Mouse (Mus musculus) intestine, postnatal 0 days (tissue): ENCODE data around the gene Ankrd34c. TPM values are rescaled to one million over a fixed set of nuclear protein-coding genes. Genes with fewer than 3 reads are reported as not detected.

Experiments
- ATAC-seq: fragments of 200-750 bp; cut with Nextera tagmentation; 2 replicates; pipeline ENCODE4 v1.8.0; 2017; ENCODE audit warnings: mild to moderate bottlenecking, moderate TSS enrichment, moderate library complexity
- H3K27ac ChIP-seq: fragments of 300-500 bp; sonication (generic); 2 replicates; pipeline ENCODE4 v1.5.1; 2014; ENCODE audit warnings: mild to moderate bottlenecking, low read depth, low read length, moderate library complexity
- H3K27me3 ChIP-seq: fragments of 300-500 bp; sonication (generic); replicated peaks from 2 replicates; pipeline ENCODE4 v1.6.1; 2014; ENCODE audit warnings: low read length, mixed read lengths; ENCODE audit not compliant: control insufficient read depth, insufficient read depth
- H3K36me3 ChIP-seq: fragments of 300-500 bp; sonication (generic); 2 replicates; pipeline ENCODE4 v1.6.1; 2014; ENCODE audit warnings: mild to moderate bottlenecking, moderate library complexity; ENCODE audit not compliant: control insufficient read depth, insufficient read depth
- H3K4me1 ChIP-seq: fragments of 300-500 bp; sonication (generic); replicated peaks from 2 replicates; pipeline ENCODE4 v1.6.1; 2014; ENCODE audit warnings: antibody characterized with exemption, low read length, mixed read lengths; ENCODE audit not compliant: control insufficient read depth, insufficient read depth
- H3K4me2 ChIP-seq: fragments of 300-500 bp; sonication (generic); replicated peaks from 2 replicates; pipeline ENCODE4 v1.6.1; 2014; ENCODE audit warnings: low read depth, mild to moderate bottlenecking, moderate library complexity
- H3K4me3 ChIP-seq: fragments of 300-500 bp; sonication (generic); 2 replicates; pipeline ENCODE4 v1.5.1; 2014; ENCODE audit warnings: low read depth, low read length
- H3K9ac ChIP-seq: fragments of 300-500 bp; sonication (generic); 2 replicates; pipeline ENCODE4 v1.6.1; 2014; ENCODE audit warnings: mild to moderate bottlenecking, low read depth, low read length
- H3K9me3 ChIP-seq: fragments of 300-500 bp; sonication (generic); 2 replicates; pipeline ENCODE4 v1.6.1; 2016; ENCODE audit warnings: mixed run types; ENCODE audit not compliant: control insufficient read depth
- CTCF ChIP-seq: sonication (generic); IDR thresholded peaks from 2 replicates; pipeline ENCODE4 v1.5.1; 2016; ENCODE audit warnings: low read depth, mild to moderate bottlenecking, control low read depth, antibody characterized with exemption, moderate library complexity
- WGBS: fragments of 180-500 bp; shearing (Covaris S2); extraction: QIAGEN DNeasy Blood & Tissue Kit; methylation state at CpG from one replicate; pipeline ENCODE4 v1.1.7; 2014; 5-methylcytosine and 5-hydroxymethylcytosine counted together
- polyA plus RNA-seq: library from polyadenylated mRNA; unstranded; fragments of >200 nt; fragmentation: Nextera tagmentation; extraction: Ambion mirVana; gene quantifications from 2 replicates; pipeline ENCODE4 v1.2.1, GENCODE M21; 2015

Gene Ankrd34c
- not detected in 2 replicates for polyA plus RNA-seq

- Histone ChIP-seq H3K9ac (no peak within 1 kb of the TSS), H3K36me3 (no peaks in the 10 kb centered on the region), H3K4me2 (no peak within 1 kb of the TSS), H3K4me3 (no peak within 1 kb of the TSS), H3K27me3 (0 out of 2 replicates have a peak, but pooled peaks cover 4% of the 10 kb centered on the region), H3K27ac (no peak within 1 kb of the TSS), H3K4me1 (no peaks in the 10 kb centered on the region), H3K9me3 (no peaks in the 10 kb centered on the region)
- WGBS = 4% methylated on average over 8 of the region's 8 CpGs
- no peak for ATAC-seq
- no peak for TF ChIP-seq CTCF
Observed at GRCm38 (mm10) chr9:89738295-89738694, at the start of gene Ankrd34c. TSS of gene Ankrd34c (minus strand) at chr9:89738475.

- WGBS = 64% methylated on average over 4 of the region's 4 CpGs
- Histone ChIP-seq H3K9me3 (no peaks in the 10 kb centered on the region), H3K36me3 (no peaks in the 10 kb centered on the region), H3K27me3 (no peaks in the 10 kb centered on the region), H3K27ac (no peak overlapping the region), H3K4me1 (no peaks in the 10 kb centered on the region), H3K9ac (no peak overlapping the region), H3K4me3 (no peak overlapping the region), H3K4me2 (no peak overlapping the region)
- TF ChIP-seq CTCF = no peak
- no peak for ATAC-seq
Observed at GRCm38 (mm10) chr9:89787532-89787931, 49.3 kb upstream of the Ankrd34c start.

GRCm38 (mm10) chr9:89781395-89781927 lies 43.2 kb upstream of the Ankrd34c start:
- Histone ChIP-seq H3K4me2 (no peak overlapping the region), H3K4me3 (no peak overlapping the region), H3K27me3 (no peaks in the 10 kb centered on the region), H3K27ac (no peak overlapping the region), H3K9me3 (no peaks in the 10 kb centered on the region), H3K36me3 (no peaks in the 10 kb centered on the region), H3K4me1 (no peaks in the 10 kb centered on the region), H3K9ac (no peak overlapping the region)
- ATAC-seq = no peak
- no peak for TF ChIP-seq CTCF

GRCm38 (mm10) chr9:89779237-89779636 lies 41.0 kb upstream of the Ankrd34c start:
- no peak overlapping the region for H3K4me3 ChIP-seq
- H3K27me3 ChIP-seq = no peaks in the 10 kb centered on the region
- no peak for ATAC-seq
- H3K4me1 ChIP-seq = no peaks in the 10 kb centered on the region
- no peak overlapping the region for H3K4me2 ChIP-seq
- no peak for TF ChIP-seq CTCF
- H3K9ac ChIP-seq = no peak overlapping the region
- H3K9me3 ChIP-seq = no peaks in the 10 kb centered on the region
- H3K36me3 ChIP-seq = no peaks in the 10 kb centered on the region
- 89% methylated on average over 1 of the region's 1 CpGs for WGBS
- no peak overlapping the region for H3K27ac ChIP-seq

GRCm38 (mm10) chr9:89771153-89771552 lies 32.9 kb upstream of the Ankrd34c start:
- TF ChIP-seq CTCF = no peak
- WGBS = 54% methylated on average over 1 of the region's 1 CpGs
- H3K4me2 ChIP-seq = no peak overlapping the region
- H3K36me3 ChIP-seq = no peaks in the 10 kb centered on the region
- no peak overlapping the region for H3K27ac ChIP-seq
- H3K9me3 ChIP-seq = no peaks in the 10 kb centered on the region
- no peaks in the 10 kb centered on the region for H3K27me3 ChIP-seq
- no peak for ATAC-seq
- H3K4me3 ChIP-seq = no peak overlapping the region
- no peaks in the 10 kb centered on the region for H3K4me1 ChIP-seq
- H3K9ac ChIP-seq = no peak overlapping the region

GRCm38 (mm10) chr9:89762017-89762416 lies 23.7 kb upstream of the Ankrd34c start:
- Histone ChIP-seq H3K9me3 (no peaks in the 10 kb centered on the region), H3K4me3 (no peak overlapping the region), H3K4me1 (no peaks in the 10 kb centered on the region), H3K4me2 (no peak overlapping the region), H3K36me3 (no peaks in the 10 kb centered on the region), H3K27me3 (no peaks in the 10 kb centered on the region), H3K9ac (no peak overlapping the region), H3K27ac (no peak overlapping the region)
- 44% methylated on average over 1 of the region's 1 CpGs for WGBS
- no peak for TF ChIP-seq CTCF
- no peak for ATAC-seq

- WGBS = 80% methylated on average over 1 of the region's 1 CpGs
- H3K27me3 ChIP-seq = no peaks in the 10 kb centered on the region
- no peaks in the 10 kb centered on the region for H3K36me3 ChIP-seq
- ATAC-seq = no peak
- H3K4me1 ChIP-seq = no peaks in the 10 kb centered on the region
- H3K9ac ChIP-seq = no peak overlapping the region
- H3K4me2 ChIP-seq = no peak overlapping the region
- no peak for TF ChIP-seq CTCF
- no peak overlapping the region for H3K4me3 ChIP-seq
- H3K27ac ChIP-seq = no peak overlapping the region
- H3K9me3 ChIP-seq = no peaks in the 10 kb centered on the region
Observed at GRCm38 (mm10) chr9:89758569-89758968, 20.3 kb upstream of the Ankrd34c start.
